Mouse (Mus musculus) gastrocnemius, adult 18-20 months (tissue): ENCODE results near the gene Hmcn1. TPM values are rescaled to one million over a fixed set of nuclear protein-coding genes. Genes with fewer than 3 reads are reported as not detected.

ENCODE experiments used
- DNase-seq: peaks from one replicate; pipeline ENCODE4 v3.0.0; 2021; ENCODE audit warnings: low spot score
- total RNA-seq, 2 experiments: library from RNA; stranded (reverse); gene quantifications; 2 replicates each; pipeline ENCODE4 v1.2.3; 2021

Gene Hmcn1
- total RNA-seq, 2 experiments from 2014 or later: 4.8 to 6.9 TPM

DNA sequence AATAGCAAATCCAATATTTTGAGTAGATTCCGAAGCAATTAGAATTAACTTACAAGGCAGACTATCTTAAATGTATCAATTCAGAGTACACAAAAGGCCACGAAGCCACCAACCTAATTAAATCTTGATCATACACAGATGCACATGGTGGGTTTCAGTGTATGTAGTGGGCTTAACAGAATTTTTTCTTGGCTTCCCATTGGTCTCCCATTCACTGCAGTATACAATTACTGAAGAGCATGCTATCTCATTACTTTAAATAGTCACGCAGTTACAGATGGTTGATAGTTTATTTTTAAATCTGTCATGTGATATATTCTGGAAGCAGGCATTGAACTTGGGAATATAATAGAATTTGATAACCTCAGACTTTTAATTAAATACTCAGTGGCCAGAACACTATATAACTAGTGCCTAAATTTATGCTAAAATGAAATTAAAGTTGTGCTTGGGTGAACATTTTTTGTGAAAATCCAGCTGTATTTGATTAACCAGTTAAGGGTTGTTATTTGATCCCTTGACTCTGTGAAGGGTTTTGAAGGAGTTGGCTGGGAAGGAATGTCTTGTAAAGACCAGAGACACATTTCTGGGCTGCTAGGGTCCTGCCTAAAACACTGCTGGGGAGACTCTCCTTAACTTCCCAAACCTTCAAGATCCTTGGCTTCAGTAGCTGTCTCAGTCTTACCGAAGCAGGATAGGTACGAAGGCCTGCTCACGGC is 455.7 kb downstream of the Hmcn1 start:
- DNase-seq: no peak

- peak; percentile 32 for DNase-seq
Observed at GRCm38 (mm10) chr1:150535770-150536534, 457.3 kb downstream of the Hmcn1 start.

- no peak for DNase-seq
Observed at GRCm38 (mm10) chr1:150534587-150534986, 458.6 kb downstream of the Hmcn1 start.

DNA sequence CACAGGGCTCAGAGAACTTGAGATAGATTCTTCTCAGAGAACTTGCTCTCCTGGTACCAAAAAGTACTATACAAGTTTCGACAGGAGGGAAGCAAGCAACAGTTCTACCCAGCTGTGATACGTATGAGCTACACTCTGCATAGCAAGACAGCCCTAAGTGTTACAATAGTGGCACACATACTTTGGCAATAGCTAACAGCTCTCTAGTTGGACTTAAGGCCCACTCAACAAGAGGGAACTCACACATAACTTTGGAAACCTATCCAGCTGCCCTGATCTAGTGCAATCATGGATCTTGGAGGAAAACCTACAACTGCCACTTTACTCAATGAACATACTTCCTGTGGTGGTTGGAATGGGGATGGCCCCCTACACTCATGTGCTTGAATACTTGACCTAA is 480.2 kb downstream of the Hmcn1 start:
- no peak for DNase-seq

Other genes with a start within 250 kb of the Hmcn1 start
- under 1 TPM in 1 of 2 experiments, not detected in 1; 0.26 TPM for gene Gm47985, start 189.1 kb upstream of the Hmcn1 start, total RNA-seq
- under 1 TPM in 1 of 2 experiments, not detected in 1; 0.17 TPM for gene Gm8947, start 198.9 kb upstream of the Hmcn1 start, total RNA-seq
- gene Gm47995, start 205.0 kb upstream of the Hmcn1 start, total RNA-seq: under 1 TPM in 1 of 2 experiments, not detected in 1; 0.31 TPM
- under 1 TPM in 1 of 2 experiments, not detected in 1; 0.38 TPM for gene 3110040M04Rik, start 210.7 kb upstream of the Hmcn1 start, total RNA-seq
- gene Gm47996, start 216.7 kb upstream of the Hmcn1 start, total RNA-seq: under 1 TPM in 1 of 2 experiments, not detected in 1; 0.28 TPM